Mouse (Mus musculus) duodenum, adult 2 months (tissue): Measurements from ENCODE around the gene Gm2075. TPM values are rescaled to one million over a fixed set of nuclear protein-coding genes. Genes with fewer than 3 reads are reported as not detected.

Source experiments
- polyA plus RNA-seq: library from polyadenylated mRNA; depleted of rRNA; stranded (reverse); fragments of >200 nt; gene quantifications from 2 replicates; pipeline ENCODE4 v1.2.3, GENCODE M21; 2012; ENCODE audit warnings: low replicate concordance; rRNA removed

Gm2075 gene
- polyA plus RNA-seq, result not detected in 2 replicates

DNA sequence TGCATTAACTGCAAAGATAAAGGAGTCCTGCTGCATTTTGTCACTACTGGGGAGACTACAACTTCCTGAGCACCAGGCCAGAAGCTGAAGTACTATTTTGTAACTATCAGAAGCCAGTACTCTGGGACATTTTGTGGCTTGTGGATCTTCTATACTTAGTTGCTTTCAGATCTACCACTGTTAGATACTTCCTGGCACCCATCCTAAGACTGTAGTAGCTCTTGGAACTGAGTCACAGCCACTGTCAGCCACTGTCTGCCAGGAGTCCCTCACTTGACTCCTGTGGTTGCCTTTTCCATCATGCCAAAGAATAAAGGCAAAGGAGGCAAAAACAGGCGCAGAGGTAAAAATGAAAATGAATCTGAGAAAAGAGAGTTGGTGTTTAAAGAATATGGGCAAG, at the start of gene Gm2075:
Gm2075 (plus strand) TSS at position 301 of the 400 bp plus-strand sequence.

DNA sequence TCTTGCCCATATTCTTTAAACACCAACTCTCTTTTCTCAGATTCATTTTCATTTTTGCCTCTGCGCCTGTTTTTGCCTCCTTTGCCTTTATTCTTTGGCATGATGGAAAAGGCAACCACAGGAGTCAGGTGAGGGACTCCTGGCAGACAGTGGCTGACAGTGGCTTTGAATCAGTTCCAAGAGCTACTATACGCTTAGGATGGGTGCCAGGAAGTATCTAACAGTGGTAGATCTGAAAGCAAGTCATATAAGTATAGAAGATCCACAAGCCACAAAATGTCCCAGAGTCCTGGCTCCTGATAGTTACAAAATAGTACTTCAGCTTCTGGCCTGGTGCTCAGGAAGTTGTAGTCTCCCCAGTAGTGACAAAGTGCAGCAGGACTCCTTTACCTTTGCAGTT, 7.0 kb downstream of the Gm2075 start, which contains the start of gene Gm6803:
Gm6803 (minus strand) TSS at position 101 of the 400 bp plus-strand sequence.

DNA sequence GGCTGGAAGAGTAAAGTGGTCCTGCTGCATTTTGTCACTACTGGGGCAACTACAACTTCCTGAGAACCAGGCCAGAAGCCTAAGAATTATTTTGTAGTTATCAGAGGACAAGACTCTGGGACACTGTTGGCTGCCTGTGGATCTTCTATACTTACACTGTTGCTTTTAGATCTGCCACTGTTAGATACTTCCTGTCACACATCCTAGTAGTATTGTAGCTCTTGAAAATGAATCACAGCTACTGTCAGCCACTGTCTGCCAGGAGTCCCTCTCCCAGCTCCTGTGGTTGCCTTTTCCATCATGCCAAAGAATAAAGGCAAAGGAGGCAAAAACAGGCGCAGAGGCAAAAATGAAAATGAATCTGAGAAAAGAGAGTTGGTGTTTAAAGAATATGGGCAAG, 15.1 kb downstream of the Gm2075 start, which contains the start of gene Gm2056:
Gm2056 (plus strand) TSS at position 301 of the 400 bp plus-strand sequence.

Other genes with a start within 250 kb of the Gm2075 start
- gene Gm21319, start 236.1 kb upstream of the Gm2075 start, polyA plus RNA-seq, result not detected in 2 replicates
- gene Gm21936, start 216.3 kb upstream of the Gm2075 start, polyA plus RNA-seq, result not detected in 2 replicates
- not detected in 2 replicates for gene BB287469, start 195.3 kb upstream of the Gm2075 start, polyA plus RNA-seq
- not detected in 2 replicates for gene Gm2001, start 169.5 kb upstream of the Gm2075 start, polyA plus RNA-seq
- not detected in 2 replicates for gene Gm2016, start 137.8 kb upstream of the Gm2075 start, polyA plus RNA-seq
- gene Gm2022, start 116.5 kb upstream of the Gm2075 start, polyA plus RNA-seq, result not detected in 2 replicates
- gene Gm2035, start 92.0 kb upstream of the Gm2075 start, polyA plus RNA-seq, result not detected in 2 replicates
- gene Gm2042, start 57.8 kb upstream of the Gm2075 start, polyA plus RNA-seq, result not detected in 2 replicates
- not detected in 2 replicates for gene Gm6803, start 6.9 kb downstream of the Gm2075 start, polyA plus RNA-seq
- not detected in 2 replicates for gene Gm2056, start 15.2 kb downstream of the Gm2075 start, polyA plus RNA-seq
- not detected in 2 replicates for gene Gm16368, start 71.8 kb downstream of the Gm2075 start, polyA plus RNA-seq
- gene Gm10436, start 170.3 kb downstream of the Gm2075 start, polyA plus RNA-seq, result not detected in 2 replicates
- not detected in 2 replicates for gene Gm8332, start 238.3 kb downstream of the Gm2075 start, polyA plus RNA-seq